Comparison of ENCODE assay signal across 23 mouse cellular contexts in genomic region chr9:29897448-29897847, GRCm38 (mm10).
"Had no signal": no experiment of that assay in that cellular context is flagged by ENCODE, and none has a peak within 500 bp of the region (broad histone marks: within the 10 kb centered on the region; RNA-seq: fewer than 3 reads in every experiment).

No protein-coding gene starts in this region.

- H3K4me3 ChIP-seq: layer of hippocampus, adult 2 months; limb, embryonic 10.5 days; limb, embryonic 13.5 days; liver, embryonic 12.5 days; liver, embryonic 15.5 days; lung, embryonic 15.5 days; megakaryocyte, embryonic 14.5 days; midbrain, embryonic 12.5 days; myocyte; stomach, embryonic 15.5 days had no signal

- DNase-seq: kidney, adult 2 months; kidney, postnatal 25 days; layer of hippocampus, adult 9-11 months; liver; lung, adult 18-20 months; lung, postnatal 10 days; lung, postnatal 36 days; retina, postnatal 1 day; right cerebral cortex, postnatal 25 days; spleen, adult 18-20 months; thymus, postnatal 36 days had no signal

- H3K4me1 ChIP-seq: limb, embryonic 10.5 days; liver, embryonic 12.5 days; liver, embryonic 15.5 days; lung, embryonic 15.5 days; megakaryocyte, embryonic 14.5 days; stomach, embryonic 15.5 days had no signal

- H3K36me3 ChIP-seq: limb, embryonic 10.5 days; limb, embryonic 13.5 days; liver, embryonic 12.5 days; liver, embryonic 15.5 days; lung, embryonic 15.5 days; midbrain, embryonic 12.5 days; stomach, embryonic 15.5 days had no signal

- H3K9me3 ChIP-seq: limb, embryonic 10.5 days; limb, embryonic 13.5 days; liver, embryonic 12.5 days; liver, embryonic 15.5 days; lung, embryonic 15.5 days; midbrain, embryonic 12.5 days; stomach, embryonic 15.5 days had no signal

- H3K4me2 ChIP-seq: limb, embryonic 13.5 days; liver, embryonic 12.5 days; liver, embryonic 15.5 days; lung, embryonic 15.5 days; midbrain, embryonic 12.5 days; stomach, embryonic 15.5 days had no signal

- ATAC-seq: intestine, postnatal 0 days; liver, embryonic 12.5 days had no signal

- H3K27me3 ChIP-seq: limb, embryonic 13.5 days; liver, embryonic 12.5 days; liver, embryonic 15.5 days; lung, embryonic 15.5 days; megakaryocyte, embryonic 14.5 days; midbrain, embryonic 12.5 days; stomach, embryonic 15.5 days had no signal

- H3K9ac ChIP-seq: limb, embryonic 13.5 days; liver, embryonic 12.5 days; liver, embryonic 15.5 days; lung, embryonic 15.5 days; midbrain, embryonic 12.5 days; stomach, embryonic 15.5 days had no signal

- H3K27ac ChIP-seq: kidney, postnatal 0 days; layer of hippocampus, adult 2 months; limb, embryonic 10.5 days; limb, embryonic 13.5 days; liver, embryonic 12.5 days; liver, embryonic 15.5 days; lung, embryonic 15.5 days; midbrain, embryonic 12.5 days; stomach, embryonic 15.5 days had no signal
